ENCODE assay signal across 18 mouse cellular contexts in the genomic region with DNA sequence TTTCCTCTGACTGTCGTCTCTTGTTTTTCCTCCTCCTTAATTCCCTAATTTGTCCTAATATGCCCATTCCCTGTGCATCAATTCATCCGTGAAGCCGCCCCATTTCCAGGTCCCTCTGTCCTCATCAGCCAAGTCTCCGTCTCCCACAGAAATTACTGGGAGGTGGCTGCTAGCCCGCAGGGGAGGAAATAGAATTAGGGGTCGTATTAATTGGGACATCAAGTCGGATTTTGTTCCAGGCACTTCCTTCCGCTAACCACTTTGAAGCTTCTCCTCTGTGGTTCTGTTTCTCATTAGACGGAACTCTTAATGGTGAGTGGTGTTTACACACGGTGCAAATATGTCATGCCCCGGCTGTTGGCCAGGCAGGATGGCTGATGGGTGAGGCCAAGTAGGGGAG.
"Had no signal": no experiment of that assay in that cellular context is flagged by ENCODE, and none has a peak within 500 bp of the region (broad histone marks: within the 10 kb centered on the region; RNA-seq: fewer than 3 reads in every experiment).

No protein-coding gene starts in this region.

- H3K4me2 ChIP-seq: limb, embryonic 15.5 days; liver, embryonic 11.5 days; lung, embryonic 14.5 days had no signal

- H3K9ac ChIP-seq: limb, embryonic 15.5 days; liver, embryonic 14.5 days; liver, postnatal 0 days; lung, embryonic 14.5 days had no signal

- H3K4me1 ChIP-seq: midbrain, embryonic 10.5 days had no signal

- H3K4me3 ChIP-seq: layer of hippocampus, adult 2 months; limb, embryonic 15.5 days; midbrain, embryonic 10.5 days had no signal

- ATAC-seq: liver, postnatal 0 days; lung, postnatal 0 days had no signal

- H3K9me3 ChIP-seq: limb, embryonic 15.5 days had no signal

- H3K36me3 ChIP-seq: limb, embryonic 15.5 days; midbrain, embryonic 10.5 days had no signal

- DNase-seq: kidney, adult 2 months; kidney, postnatal 25 days; layer of hippocampus, adult 9-11 months; liver, postnatal 0 days; lung, embryonic 14.5 days; midbrain, embryonic 14.5 days; right cerebral cortex, postnatal 25 days; thymus, adult 2 months; thymus, postnatal 14 days; thymus, postnatal 4 days had no signal

- H3K27ac ChIP-seq: kidney, postnatal 0 days; layer of hippocampus, adult 2 months; limb, embryonic 15.5 days; liver, embryonic 14.5 days; macrophage; midbrain, embryonic 10.5 days had no signal
